In genomic region chr3:8367659-8367969, GRCm38 (mm10) we compare ENCODE assay signal across 11 mouse cellular contexts.
"Had no signal": no experiment of that assay in that cellular context is flagged by ENCODE, and none has a peak within 500 bp of the region (broad histone marks: within the 10 kb centered on the region; RNA-seq: fewer than 3 reads in every experiment).

No protein-coding gene starts in this region.

- H3K4me1 ChIP-seq: limb, embryonic 12.5 days; neural tube, embryonic 13.5 days had no signal

- H3K4me3 ChIP-seq: layer of hippocampus, adult 2 months; limb, embryonic 12.5 days; neural tube, embryonic 13.5 days had no signal

- H3K9me3 ChIP-seq: limb, embryonic 12.5 days; neural tube, embryonic 13.5 days had no signal

- DNase-seq: kidney, postnatal 10 days; kidney, postnatal 4 days; liver; lung, adult 18-20 months; lung, postnatal 36 days; right cerebral cortex, postnatal 25 days; thymus, postnatal 36 days had no signal

- H3K27me3 ChIP-seq: limb, embryonic 12.5 days; neural tube, embryonic 13.5 days had no signal

- H3K27ac ChIP-seq: layer of hippocampus, adult 2 months; limb, embryonic 12.5 days; liver, embryonic 14.5 days; neural tube, embryonic 13.5 days had no signal

- H3K4me2 ChIP-seq: limb, embryonic 12.5 days; neural tube, embryonic 13.5 days had no signal

- H3K9ac ChIP-seq: limb, embryonic 12.5 days; liver, embryonic 14.5 days; neural tube, embryonic 13.5 days had no signal

- H3K36me3 ChIP-seq: limb, embryonic 12.5 days; neural tube, embryonic 13.5 days had no signal
